Mouse (Mus musculus) CH12.LX (cell line): ENCODE results near the gene Vipr2. TPM values are rescaled to one million over a fixed set of nuclear protein-coding genes. Genes with fewer than 3 reads are reported as not detected.

Source experiments
- DNase-seq: peaks from one replicate; pipeline ENCODE4 v3.0.0-alpha.2; 2013; ENCODE audit errors: extremely low read depth
- H3K27ac ChIP-seq: 2 replicates; pipeline ENCODE4 v1.5.1; 2012; ENCODE audit warnings: low read depth, mild to moderate bottlenecking, control low read depth, moderate library complexity; ENCODE audit not compliant: insufficient read depth
- H3K27me3 ChIP-seq: replicated peaks from 2 replicates; pipeline ENCODE3; 2012; ENCODE audit warnings: inconsistent platforms
- H3K36me3 ChIP-seq, 2 experiments: replicated peaks in 1 of 2; 2 replicates each; pipeline versions ENCODE3 to v1.6.1; 2012; ENCODE audit warnings: inconsistent platforms in 1 of 2, low read length in 1 of 2, mild to moderate bottlenecking in 1 of 2, mixed read lengths in 1 of 2, moderate library complexity in 1 of 2; ENCODE audit not compliant: control insufficient read depth in 1 of 2, insufficient read depth in 1 of 2
- H3K4me1 ChIP-seq, 2 experiments: 2 replicates each; pipeline ENCODE4 v1.6.1; 2012; ENCODE audit warnings: inconsistent platforms in 1 of 2, moderate library complexity in 1 of 2; ENCODE audit not compliant: insufficient read depth in 2 of 2, control insufficient read depth in 1 of 2
- H3K4me2 ChIP-seq: 2 replicates; pipeline ENCODE4 v1.6.1; 2012; ENCODE audit warnings: low read depth, mild to moderate bottlenecking, control low read depth; ENCODE audit not compliant: poor library complexity, insufficient read depth, severe bottlenecking
- H3K4me3 ChIP-seq, 3 experiments: fragments of 150-350 bp in 1 of 3; sonication (generic) in 1 of 3; replicated peaks in 1 of 3; 2 replicates each; pipeline versions ENCODE3 to v1.5.1; 2011 to 2012; ENCODE audit warnings: low read depth in 2 of 3, low read length in 2 of 3, mild to moderate bottlenecking in 2 of 3, moderate library complexity in 2 of 3, control low read depth in 1 of 3, improper control_type of control experiment in 1 of 3, inconsistent platforms in 1 of 3, mixed read lengths in 1 of 3; ENCODE audit not compliant: poor library complexity in 1 of 3
- H3K79me2 ChIP-seq: replicated peaks from 2 replicates; pipeline ENCODE4 v1.6.1; 2012; ENCODE audit warnings: mild to moderate bottlenecking, moderate library complexity; ENCODE audit not compliant: control insufficient read depth, poor library complexity, insufficient read depth, severe bottlenecking; ENCODE audit errors: extremely low read depth
- H3K9ac ChIP-seq: 2 replicates; pipeline ENCODE4 v1.6.1; 2012; ENCODE audit warnings: low read depth, mild to moderate bottlenecking, control low read depth, moderate library complexity; ENCODE audit not compliant: insufficient read depth
- H3K9me3 ChIP-seq: replicated peaks from 2 replicates; pipeline ENCODE3; 2012; ENCODE audit warnings: low read length, inconsistent platforms, mixed read lengths
- BHLHE40 ChIP-seq: IDR thresholded peaks from 2 replicates; pipeline ENCODE4 v1.6.1; 2011; ENCODE audit warnings: mild to moderate bottlenecking, low read depth, low read length, improper control_type of control experiment
- CHD2 ChIP-seq: IDR thresholded peaks from 2 replicates; pipeline ENCODE4 v1.6.1; 2011; ENCODE audit warnings: low read length, improper control_type of control experiment
- E2F4 ChIP-seq: IDR thresholded peaks from 2 replicates; pipeline ENCODE4 v1.6.1; 2011; ENCODE audit warnings: low read depth, low read length, improper control_type of control experiment; ENCODE audit not compliant: insufficient replicate concordance
- ELF1 ChIP-seq: IDR thresholded peaks from 2 replicates; pipeline ENCODE4 v1.6.1; 2014; ENCODE audit warnings: low read depth, mild to moderate bottlenecking, inconsistent platforms, low read length, improper control_type of control experiment
- EP300 ChIP-seq: IDR thresholded peaks from 2 replicates; pipeline ENCODE4 v1.6.1; 2011; ENCODE audit warnings: low read length, improper control_type of control experiment
- ETS1 ChIP-seq: conservative IDR thresholded peaks from 2 replicates; pipeline ENCODE4 v1.6.1; 2012; ENCODE audit warnings: low read depth, mild to moderate bottlenecking, inconsistent platforms, low read length, improper control_type of control experiment, moderate library complexity
- GABPA ChIP-seq: IDR thresholded peaks from 2 replicates; pipeline ENCODE4 v1.6.1; 2012; ENCODE audit warnings: low read depth, low read length, improper control_type of control experiment, inconsistent platforms; ENCODE audit not compliant: insufficient replicate concordance
- HCFC1 ChIP-seq: IDR thresholded peaks from 2 replicates; pipeline ENCODE4 v1.6.1; 2012; ENCODE audit warnings: low read depth, mild to moderate bottlenecking, inconsistent platforms, low read length, improper control_type of control experiment
- IRF4 ChIP-seq: IDR thresholded peaks from 2 replicates; pipeline ENCODE4 v1.6.1; 2014; ENCODE audit warnings: low read depth, mild to moderate bottlenecking, inconsistent platforms, low read length, improper control_type of control experiment
- JUN ChIP-seq: IDR thresholded peaks from 2 replicates; pipeline ENCODE4 v1.6.1; 2011; ENCODE audit warnings: low read depth, mild to moderate bottlenecking, low read length, improper control_type of control experiment, moderate library complexity; ENCODE audit not compliant: insufficient read depth
- JUND ChIP-seq: conservative IDR thresholded peaks from 2 replicates; pipeline ENCODE4 v1.6.1; 2011; ENCODE audit warnings: low read depth, low read length, improper control_type of control experiment
- KAT2A ChIP-seq: IDR thresholded peaks from 2 replicates; pipeline ENCODE4 v1.6.1; 2012; ENCODE audit warnings: low read length, improper control_type of control experiment, inconsistent platforms; ENCODE audit not compliant: insufficient replicate concordance
- MAX ChIP-seq: IDR thresholded peaks from 2 replicates; pipeline ENCODE4 v1.6.1; 2011; ENCODE audit warnings: low read length, improper control_type of control experiment
- MEF2A ChIP-seq: IDR thresholded peaks from 2 replicates; pipeline ENCODE4 v1.6.1; 2014; ENCODE audit warnings: low read depth, mild to moderate bottlenecking, inconsistent platforms, low read length, improper control_type of control experiment, borderline replicate concordance
- MXI1 ChIP-seq: IDR thresholded peaks from 2 replicates; pipeline ENCODE4 v1.6.1; 2011; ENCODE audit warnings: mild to moderate bottlenecking, low read depth, low read length, improper control_type of control experiment
- MYC ChIP-seq: IDR thresholded peaks from 2 replicates; pipeline ENCODE4 v1.6.1; 2011; ENCODE audit warnings: low read depth, mild to moderate bottlenecking, improper control_type of control experiment, low read length
- NELFE ChIP-seq: IDR thresholded peaks from 2 replicates; pipeline ENCODE4 v1.6.1; 2011; ENCODE audit warnings: low read depth, low read length, improper control_type of control experiment
- NRF1 ChIP-seq: IDR thresholded peaks from 2 replicates; pipeline ENCODE4 v1.6.1; 2014; ENCODE audit warnings: low read depth, mild to moderate bottlenecking, inconsistent platforms, low read length, improper control_type of control experiment, moderate library complexity
- PAX5 ChIP-seq: IDR thresholded peaks from 2 replicates; pipeline ENCODE4 v1.6.1; 2012; ENCODE audit warnings: low read length, inconsistent platforms, mixed read lengths
- POLR2A ChIP-seq: IDR thresholded peaks from 2 replicates; pipeline ENCODE4 v1.6.1; 2011; ENCODE audit warnings: low read depth, mild to moderate bottlenecking, improper control_type of control experiment, low read length
- POLR2AphosphoS2 ChIP-seq: IDR thresholded peaks from 2 replicates; pipeline ENCODE4 v1.6.1; 2011; ENCODE audit warnings: low read depth, low read length, improper control_type of control experiment
- RAD21 ChIP-seq: IDR thresholded peaks from 2 replicates; pipeline ENCODE4 v1.6.1; 2011; ENCODE audit warnings: low read depth, mild to moderate bottlenecking, low read length, improper control_type of control experiment, moderate library complexity
- SMC3 ChIP-seq: IDR thresholded peaks from 2 replicates; pipeline ENCODE4 v1.6.1; 2011; ENCODE audit warnings: low read depth, low read length, improper control_type of control experiment
- TBP ChIP-seq: conservative IDR thresholded peaks from 2 replicates; pipeline ENCODE4 v1.6.1; 2011; ENCODE audit warnings: low read depth, low read length, improper control_type of control experiment
- TCF12 ChIP-seq: IDR thresholded peaks from 2 replicates; pipeline ENCODE4 v1.6.1; 2014; ENCODE audit warnings: low read depth, mild to moderate bottlenecking, inconsistent platforms, low read length, improper control_type of control experiment
- USF1 ChIP-seq: IDR thresholded peaks from 2 replicates; pipeline ENCODE4 v1.6.1; 2014; ENCODE audit warnings: low read depth, mild to moderate bottlenecking, inconsistent platforms, low read length, improper control_type of control experiment
- USF2 ChIP-seq: conservative IDR thresholded peaks from 2 replicates; pipeline ENCODE4 v1.6.1; 2011; ENCODE audit warnings: low read depth, low read length, improper control_type of control experiment
- ZKSCAN1 ChIP-seq: IDR thresholded peaks from 2 replicates; pipeline ENCODE4 v1.6.1; 2012; ENCODE audit warnings: low read depth, inconsistent platforms, low read length, improper control_type of control experiment, borderline replicate concordance
- ZNF384 ChIP-seq: IDR thresholded peaks from 2 replicates; pipeline ENCODE4 v1.6.1; 2012; ENCODE audit warnings: low read depth, low read length, improper control_type of control experiment, inconsistent platforms
- dilution Hi-C: fragments of 300-500 bp; cut with MboI; formaldehyde crosslinking; loops from 2 replicates; pipeline ENCODE4 v1.14.3; 2020; ENCODE audit warnings: low sequenced_read_pairs; ENCODE audit not compliant: extremely low pct_unique_long_range_greater_than_20kb, extremely low pct_ligation_motif_present
- in situ Hi-C: fragments of 300-500 bp; cut with MboI; formaldehyde crosslinking; loops from 3 replicates; pipeline ENCODE4 v1.14.3; 2019; ENCODE audit warnings: low sequenced_read_pairs, low pct_ligation_motif_present, low pct_unique_long_range_greater_than_20kb, mixed read lengths
- polyA plus RNA-seq: library from polyadenylated mRNA; unstranded; fragments of >175 nt; gene quantifications from 2 replicates; pipeline ENCODE4 v1.2.1, GENCODE M21; 2012; ENCODE audit warnings: low read depth; ENCODE audit not compliant: insufficient read length
- total RNA-seq, 2 experiments: library from RNA; depleted of rRNA; stranded (reverse); fragments of 300-350 nt in 1 of 2; fragments of >200 nt in 1 of 2; gene quantifications; 2 replicates each; pipeline ENCODE4 v1.2.3; 2012 to 2014

Vipr2 gene
- total and polyA plus RNA-seq, 3 experiments, result 0.05 to 0.19 TPM; not detected in 1

DNA sequence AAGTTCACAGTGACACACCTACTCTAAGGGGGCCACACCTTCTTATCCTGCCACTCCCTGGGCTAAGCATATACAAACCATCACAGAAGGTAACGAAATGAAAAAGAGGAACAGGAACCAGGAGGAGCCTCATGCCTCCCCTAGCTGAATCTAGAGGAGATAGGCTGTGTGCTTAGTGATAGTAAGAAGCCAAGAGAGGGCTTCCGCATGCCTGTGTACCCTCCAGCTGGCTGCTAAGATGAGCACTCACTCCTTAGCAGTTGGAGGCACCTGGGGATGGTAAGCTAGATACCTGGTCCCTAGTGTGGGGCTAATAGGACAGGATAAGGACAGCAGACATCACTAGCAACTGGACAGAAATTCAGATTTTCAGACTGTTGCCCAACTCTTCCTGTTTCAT, 64.3 kb downstream of the Vipr2 start:
- H3K4me3 ChIP-seq, result no peak overlapping the region
- in situ Hi-C loops, result no loop called here
- no peaks in the 10 kb centered on the region for H3K9me3 ChIP-seq
- no peak overlapping the region for H3K27ac ChIP-seq
- TF ChIP-seq CHD2, result no peak
- no peak for TF ChIP-seq PAX5
- peak; percentile 37; the same call in 1 of the 2 replicates for TF ChIP-seq BHLHE40
- TF ChIP-seq ZNF384, result no peak
- no peak for TF ChIP-seq E2F4
- peak; percentile 84 for TF ChIP-seq IRF4
- no peak for TF ChIP-seq SMC3
- TF ChIP-seq MYC, result 0 out of 2 replicates have a peak, but pooled peaks have one; percentile 34
- TF ChIP-seq TBP, result no peak
- no peak for TF ChIP-seq HCFC1
- TF ChIP-seq MAX, result no peak
- no peak for TF ChIP-seq NRF1
- TF ChIP-seq RAD21, result no peak
- TF ChIP-seq KAT2A, result no peak
- TF ChIP-seq ELF1, result 0 out of 2 replicates have a peak, but pooled peaks have one; percentile 28
- no peak for TF ChIP-seq JUN
- no peak for TF ChIP-seq POLR2AphosphoS2
- no peak for TF ChIP-seq ETS1
- no peak for TF ChIP-seq ZKSCAN1
- TF ChIP-seq POLR2A, result no peak
- peak; percentile 61 for TF ChIP-seq EP300
- TF ChIP-seq, all 38 proteins: peak for 5
- H3K27me3 ChIP-seq, result no peaks in the 10 kb centered on the region
- no peak overlapping the region for H3K4me2 ChIP-seq
- dilution Hi-C loops, result no loop called here
- peaks cover 38 to 94% of the 10 kb centered on the region in 2 experiments for H3K4me1 ChIP-seq
- H3K79me2 ChIP-seq, result no peaks in the 10 kb centered on the region
- no peaks in the 10 kb centered on the region for H3K36me3 ChIP-seq
- peak; percentile 71 for DNase-seq
- no peak overlapping the region for H3K9ac ChIP-seq

DNA sequence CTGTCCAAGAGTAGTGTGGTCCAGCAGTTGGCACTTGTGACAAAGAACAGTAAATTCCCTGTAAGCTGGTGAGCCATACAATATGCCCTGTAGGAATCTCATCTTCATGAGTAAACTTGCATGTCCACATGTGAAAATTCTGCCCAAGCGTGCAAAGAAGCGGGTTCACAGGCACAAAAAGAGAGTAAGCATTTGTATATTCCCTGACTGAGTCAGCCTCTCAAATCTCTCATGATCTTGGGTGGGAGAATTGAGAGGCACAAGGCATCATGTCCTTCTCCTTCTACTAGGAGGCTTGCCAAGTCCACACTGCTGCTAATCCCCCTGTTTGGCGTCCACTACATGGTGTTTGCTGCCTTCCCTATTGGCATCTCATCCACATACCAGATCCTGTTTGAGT, 64.9 kb downstream of the Vipr2 start:
- dilution Hi-C loops, result no loop called here
- TF ChIP-seq MEF2A (no peak), EP300 (no peak), NRF1 (no peak), NELFE (no peak), ZNF384 (no peak), IRF4 (no peak), MXI1 (no peak), USF1 (no peak), TCF12 (no peak), TBP (no peak), JUN (no peak), ETS1 (no peak), GABPA (no peak), JUND (no peak), MAX (no peak), USF2 (no peak), RAD21 (no peak)
- no peak overlapping the region for H3K27ac ChIP-seq
- H3K36me3 ChIP-seq, result no peaks in the 10 kb centered on the region
- no peak overlapping the region for H3K9ac ChIP-seq
- no peak overlapping the region for H3K4me3 ChIP-seq
- H3K9me3 ChIP-seq, result no peaks in the 10 kb centered on the region
- no peak overlapping the region for H3K4me2 ChIP-seq
- peaks cover 38 to 94% of the 10 kb centered on the region in 2 experiments for H3K4me1 ChIP-seq
- in situ Hi-C loops, result no loop called here
- H3K27me3 ChIP-seq, result no peaks in the 10 kb centered on the region
- no peaks in the 10 kb centered on the region for H3K79me2 ChIP-seq
- no peak for DNase-seq
